Mouse (Mus musculus) CH12.LX (cell line): Measurements from ENCODE around the gene Fnd3c2. TPM values are rescaled to one million over a fixed set of nuclear protein-coding genes. Genes with fewer than 3 reads are reported as not detected.

Source experiments
- DNase-seq: peaks from one replicate; pipeline ENCODE4 v3.0.0-alpha.2; 2013; ENCODE audit errors: extremely low read depth
- H3K27ac ChIP-seq: 2 replicates; pipeline ENCODE4 v1.5.1; 2012; ENCODE audit warnings: low read depth, mild to moderate bottlenecking, control low read depth, moderate library complexity; ENCODE audit not compliant: insufficient read depth
- H3K27me3 ChIP-seq: replicated peaks from 2 replicates; pipeline ENCODE3; 2012; ENCODE audit warnings: inconsistent platforms
- H3K36me3 ChIP-seq, 2 experiments: replicated peaks in 1 of 2; 2 replicates each; pipeline versions ENCODE3 to v1.6.1; 2012; ENCODE audit warnings: inconsistent platforms in 1 of 2, low read length in 1 of 2, mild to moderate bottlenecking in 1 of 2, mixed read lengths in 1 of 2, moderate library complexity in 1 of 2; ENCODE audit not compliant: control insufficient read depth in 1 of 2, insufficient read depth in 1 of 2
- H3K4me1 ChIP-seq, 2 experiments: 2 replicates each; pipeline ENCODE4 v1.6.1; 2012; ENCODE audit warnings: inconsistent platforms in 1 of 2, moderate library complexity in 1 of 2; ENCODE audit not compliant: insufficient read depth in 2 of 2, control insufficient read depth in 1 of 2
- H3K4me2 ChIP-seq: 2 replicates; pipeline ENCODE4 v1.6.1; 2012; ENCODE audit warnings: low read depth, mild to moderate bottlenecking, control low read depth; ENCODE audit not compliant: poor library complexity, insufficient read depth, severe bottlenecking
- H3K4me3 ChIP-seq, 3 experiments: fragments of 150-350 bp in 1 of 3; sonication (generic) in 1 of 3; replicated peaks in 1 of 3; 2 replicates each; pipeline versions ENCODE3 to v1.5.1; 2011 to 2012; ENCODE audit warnings: low read depth in 2 of 3, low read length in 2 of 3, mild to moderate bottlenecking in 2 of 3, moderate library complexity in 2 of 3, control low read depth in 1 of 3, improper control_type of control experiment in 1 of 3, inconsistent platforms in 1 of 3, mixed read lengths in 1 of 3; ENCODE audit not compliant: poor library complexity in 1 of 3
- H3K79me2 ChIP-seq: replicated peaks from 2 replicates; pipeline ENCODE4 v1.6.1; 2012; ENCODE audit warnings: mild to moderate bottlenecking, moderate library complexity; ENCODE audit not compliant: control insufficient read depth, poor library complexity, insufficient read depth, severe bottlenecking; ENCODE audit errors: extremely low read depth
- H3K9ac ChIP-seq: 2 replicates; pipeline ENCODE4 v1.6.1; 2012; ENCODE audit warnings: low read depth, mild to moderate bottlenecking, control low read depth, moderate library complexity; ENCODE audit not compliant: insufficient read depth
- H3K9me3 ChIP-seq: replicated peaks from 2 replicates; pipeline ENCODE3; 2012; ENCODE audit warnings: low read length, inconsistent platforms, mixed read lengths
- CHD1 ChIP-seq: IDR thresholded peaks from 2 replicates; pipeline ENCODE4 v1.6.1; 2012; ENCODE audit warnings: low read depth, low read length, improper control_type of control experiment, inconsistent platforms
- CTCF ChIP-seq, 2 experiments: IDR thresholded peaks in 1 of 2; conservative IDR thresholded peaks in 1 of 2; 2 replicates each; pipeline ENCODE4 v1.5.1; 2011 to 2012; ENCODE audit warnings: low read depth in 2 of 2, low read length in 2 of 2, improper control_type of control experiment in 1 of 2, inconsistent platforms in 1 of 2, mild to moderate bottlenecking in 1 of 2, moderate library complexity in 1 of 2
- E2F4 ChIP-seq: IDR thresholded peaks from 2 replicates; pipeline ENCODE4 v1.6.1; 2011; ENCODE audit warnings: low read depth, low read length, improper control_type of control experiment; ENCODE audit not compliant: insufficient replicate concordance
- ETS1 ChIP-seq: conservative IDR thresholded peaks from 2 replicates; pipeline ENCODE4 v1.6.1; 2012; ENCODE audit warnings: low read depth, mild to moderate bottlenecking, inconsistent platforms, low read length, improper control_type of control experiment, moderate library complexity
- GABPA ChIP-seq: IDR thresholded peaks from 2 replicates; pipeline ENCODE4 v1.6.1; 2012; ENCODE audit warnings: low read depth, low read length, improper control_type of control experiment, inconsistent platforms; ENCODE audit not compliant: insufficient replicate concordance
- JUN ChIP-seq: IDR thresholded peaks from 2 replicates; pipeline ENCODE4 v1.6.1; 2011; ENCODE audit warnings: low read depth, mild to moderate bottlenecking, low read length, improper control_type of control experiment, moderate library complexity; ENCODE audit not compliant: insufficient read depth
- KAT2A ChIP-seq: IDR thresholded peaks from 2 replicates; pipeline ENCODE4 v1.6.1; 2012; ENCODE audit warnings: low read length, improper control_type of control experiment, inconsistent platforms; ENCODE audit not compliant: insufficient replicate concordance
- MAX ChIP-seq: IDR thresholded peaks from 2 replicates; pipeline ENCODE4 v1.6.1; 2011; ENCODE audit warnings: low read length, improper control_type of control experiment
- NRF1 ChIP-seq: IDR thresholded peaks from 2 replicates; pipeline ENCODE4 v1.6.1; 2014; ENCODE audit warnings: low read depth, mild to moderate bottlenecking, inconsistent platforms, low read length, improper control_type of control experiment, moderate library complexity
- PAX5 ChIP-seq: IDR thresholded peaks from 2 replicates; pipeline ENCODE4 v1.6.1; 2012; ENCODE audit warnings: low read length, inconsistent platforms, mixed read lengths
- POLR2A ChIP-seq: IDR thresholded peaks from 2 replicates; pipeline ENCODE4 v1.6.1; 2011; ENCODE audit warnings: low read depth, mild to moderate bottlenecking, improper control_type of control experiment, low read length
- RCOR1 ChIP-seq: conservative IDR thresholded peaks from 2 replicates; pipeline ENCODE4 v1.6.1; 2012; ENCODE audit warnings: low read depth, mild to moderate bottlenecking, inconsistent platforms, low read length, improper control_type of control experiment
- SIN3A ChIP-seq: IDR thresholded peaks from 2 replicates; pipeline ENCODE4 v1.6.1; 2012; ENCODE audit warnings: low read length, improper control_type of control experiment, inconsistent platforms
- SMC3 ChIP-seq: IDR thresholded peaks from 2 replicates; pipeline ENCODE4 v1.6.1; 2011; ENCODE audit warnings: low read depth, low read length, improper control_type of control experiment
- TBP ChIP-seq: conservative IDR thresholded peaks from 2 replicates; pipeline ENCODE4 v1.6.1; 2011; ENCODE audit warnings: low read depth, low read length, improper control_type of control experiment
- USF1 ChIP-seq: IDR thresholded peaks from 2 replicates; pipeline ENCODE4 v1.6.1; 2014; ENCODE audit warnings: low read depth, mild to moderate bottlenecking, inconsistent platforms, low read length, improper control_type of control experiment
- USF2 ChIP-seq: conservative IDR thresholded peaks from 2 replicates; pipeline ENCODE4 v1.6.1; 2011; ENCODE audit warnings: low read depth, low read length, improper control_type of control experiment
- ZC3H11A ChIP-seq: IDR thresholded peaks from 2 replicates; pipeline ENCODE4 v1.6.1; 2012; ENCODE audit warnings: low read depth, mild to moderate bottlenecking, inconsistent platforms, low read length, improper control_type of control experiment
- ZKSCAN1 ChIP-seq: IDR thresholded peaks from 2 replicates; pipeline ENCODE4 v1.6.1; 2012; ENCODE audit warnings: low read depth, inconsistent platforms, low read length, improper control_type of control experiment, borderline replicate concordance
- ZMIZ1 ChIP-seq: IDR thresholded peaks from 2 replicates; pipeline ENCODE4 v1.6.1; 2012; ENCODE audit warnings: low read depth, mild to moderate bottlenecking, inconsistent platforms, low read length, improper control_type of control experiment
- dilution Hi-C: fragments of 300-500 bp; cut with MboI; formaldehyde crosslinking; loops from 2 replicates; pipeline ENCODE4 v1.14.3; 2020; ENCODE audit warnings: low sequenced_read_pairs; ENCODE audit not compliant: extremely low pct_unique_long_range_greater_than_20kb, extremely low pct_ligation_motif_present
- in situ Hi-C: fragments of 300-500 bp; cut with MboI; formaldehyde crosslinking; loops from 3 replicates; pipeline ENCODE4 v1.14.3; 2019; ENCODE audit warnings: low sequenced_read_pairs, low pct_ligation_motif_present, low pct_unique_long_range_greater_than_20kb, mixed read lengths
- polyA plus RNA-seq: library from polyadenylated mRNA; unstranded; fragments of >175 nt; gene quantifications from 2 replicates; pipeline ENCODE4 v1.2.1, GENCODE M21; 2012; ENCODE audit warnings: low read depth; ENCODE audit not compliant: insufficient read length
- total RNA-seq, 2 experiments: library from RNA; depleted of rRNA; stranded (reverse); fragments of 300-350 nt in 1 of 2; fragments of >200 nt in 1 of 2; gene quantifications; 2 replicates each; pipeline ENCODE4 v1.2.3; 2012 to 2014

The Fnd3c2 gene
- total and polyA plus RNA-seq, 3 experiments = not detected

DNA sequence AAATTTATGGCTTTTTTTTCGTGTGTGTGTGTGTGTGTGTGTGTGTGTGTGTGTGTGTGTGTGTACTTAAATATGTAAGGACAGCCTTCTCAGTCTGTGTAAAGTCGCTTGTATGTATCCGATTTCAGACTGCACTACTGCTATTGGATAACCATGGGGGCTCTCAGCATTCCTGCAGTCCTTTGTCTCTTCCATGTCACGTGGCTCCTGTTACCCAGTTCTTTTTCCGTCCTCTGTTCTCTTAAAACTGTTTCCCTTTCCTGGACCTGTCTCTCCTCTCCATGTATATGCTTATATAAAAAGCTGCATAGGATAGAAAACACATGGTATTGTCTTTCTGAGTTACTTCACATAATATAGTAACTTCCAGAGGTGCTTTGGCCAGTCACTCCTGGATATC, 69.5 kb downstream of the Fnd3c2 start:
- H3K4me1 ChIP-seq = peaks cover 0 to under 1% of the 10 kb centered on the region in 2 experiments; a peak in 2 of 4 replicates
- in situ Hi-C loops = no loop called here
- no peak overlapping the region for H3K4me3 ChIP-seq
- H3K27me3 ChIP-seq = no peaks in the 10 kb centered on the region
- no peak overlapping the region for H3K9ac ChIP-seq
- H3K4me2 ChIP-seq = no peak overlapping the region
- no peak overlapping the region for H3K27ac ChIP-seq
- DNase-seq = no peak
- no peaks in the 10 kb centered on the region for H3K9me3 ChIP-seq
- TF ChIP-seq CHD1 (no peak), SIN3A (no peak), MAX (no peak), ZMIZ1 (no peak), RCOR1 (no peak), PAX5 (no peak), POLR2A (no peak), GABPA (no peak), USF2 (no peak), KAT2A (no peak), ZC3H11A (no peak), E2F4 (no peak), CTCF (conservative IDR thresholded peaks at IDR 0.05 in 1 of 2, IDR thresholded peaks at IDR 0.05 in 1 of 2; ENCODE audit: low read depth in 2 of 2, low read length in 2 of 2) (no peak), JUN (no peak), ZKSCAN1 (no peak), SMC3 (no peak), ETS1 (no peak), NRF1 (no peak), TBP (no peak), USF1 (no peak)
- peaks cover 0 to 4% of the 10 kb centered on the region in 2 experiments for H3K36me3 ChIP-seq
- dilution Hi-C loops = no loop called here
- H3K79me2 ChIP-seq = peaks cover 34% of the 10 kb centered on the region

Other genes with a start within 250 kb of the Fnd3c2 start
- 55.1 and 60.7 TPM in 2 replicates for gene Magt1, start 243.5 kb downstream of the Fnd3c2 start, total RNA-seq (2012; rRNA removed)
- 78.4 and 90.3 TPM in 2 replicates for gene Magt1, start 243.5 kb downstream of the Fnd3c2 start, total RNA-seq (2014; rRNA removed)
- gene Magt1, start 243.5 kb downstream of the Fnd3c2 start, polyA plus RNA-seq = 48.5 and 64.5 TPM in 2 replicates
- 222 and 270 TPM in 2 replicates for gene Cox7b, start 239.7 kb downstream of the Fnd3c2 start, total RNA-seq (2012; rRNA removed)
- gene Cox7b, start 239.7 kb downstream of the Fnd3c2 start, total RNA-seq (2014; rRNA removed) = 593 and 712 TPM in 2 replicates
- gene Cox7b, start 239.7 kb downstream of the Fnd3c2 start, polyA plus RNA-seq = 705 and 804 TPM in 2 replicates
- 5.4 and 5.7 TPM in 2 replicates for gene Atp7a, start 228.1 kb downstream of the Fnd3c2 start, total RNA-seq (2012; rRNA removed)
- gene Atp7a, start 228.1 kb downstream of the Fnd3c2 start, total RNA-seq (2014; rRNA removed) = 2.2 and 2.6 TPM in 2 replicates
- gene Atp7a, start 228.1 kb downstream of the Fnd3c2 start, polyA plus RNA-seq = 3.9 and 4.0 TPM in 2 replicates
- not detected in 2 replicates for gene Tlr13, start 112.2 kb downstream of the Fnd3c2 start, total RNA-seq (2012; rRNA removed)
- gene Tlr13, start 112.2 kb downstream of the Fnd3c2 start, total RNA-seq (2014; rRNA removed) = not detected in 2 replicates
- gene Tlr13, start 112.2 kb downstream of the Fnd3c2 start, polyA plus RNA-seq = 0.08 TPM in 1 of 2 replicates, not detected in the other
- 655 and 1,096 TPM in 2 replicates for gene Pgk1, start 68.3 kb downstream of the Fnd3c2 start, total RNA-seq (2012; rRNA removed)
- 1,645 and 1,646 TPM in 2 replicates for gene Pgk1, start 68.3 kb downstream of the Fnd3c2 start, total RNA-seq (2014; rRNA removed)
- gene Pgk1, start 68.3 kb downstream of the Fnd3c2 start, polyA plus RNA-seq = 575 and 679 TPM in 2 replicates
- gene Taf9b, start 34.2 kb downstream of the Fnd3c2 start, total RNA-seq (2012; rRNA removed) = 1.7 and 3.1 TPM in 2 replicates
- gene Taf9b, start 34.2 kb downstream of the Fnd3c2 start, total RNA-seq (2014; rRNA removed) = 6.8 and 7.6 TPM in 2 replicates
- gene Taf9b, start 34.2 kb downstream of the Fnd3c2 start, polyA plus RNA-seq = 3.8 and 4.3 TPM in 2 replicates
- 3.3 TPM in 2 replicates for gene Fndc3c1, start 230.0 kb upstream of the Fnd3c2 start, total RNA-seq (2012; rRNA removed)
- 3.7 and 4.3 TPM in 2 replicates for gene Fndc3c1, start 230.0 kb upstream of the Fnd3c2 start, total RNA-seq (2014; rRNA removed)
- gene Fndc3c1, start 230.0 kb upstream of the Fnd3c2 start, polyA plus RNA-seq = 3.6 and 4.1 TPM in 2 replicates